Mouse (Mus musculus) forebrain, embryonic 14.5 days (tissue): Measurements from ENCODE around the gene Gm43064. TPM values are rescaled to one million over a fixed set of nuclear protein-coding genes. Genes with fewer than 3 reads are reported as not detected.
"Not testable (repeated sequence)": the region's sequence is repeated elsewhere in the genome, so short reads cannot be mapped to it uniquely, and the experiment has no call there.

ENCODE experiments used
- ATAC-seq: fragments of 200-750 bp; cut with Nextera tagmentation; 2 replicates; pipeline ENCODE4 v1.8.0; 2017; ENCODE audit warnings: mild to moderate bottlenecking, moderate library complexity
- DNase-seq: peaks from one replicate; pipeline ENCODE4 v3.0.0-alpha.2; 2015; ENCODE audit warnings: low spot score
- H3K27ac ChIP-seq: fragments of 300-500 bp; sonication (generic); 2 replicates; pipeline ENCODE4 v1.5.1; 2014; ENCODE audit warnings: low read depth, mild to moderate bottlenecking, control low read depth, low read length, moderate library complexity
- H3K27me3 ChIP-seq: fragments of 300-500 bp; sonication (generic); replicated peaks from 2 replicates; pipeline ENCODE4 v1.6.1; 2014; ENCODE audit warnings: low read length, control low read depth, mixed read lengths; ENCODE audit not compliant: control insufficient read depth, insufficient read depth
- H3K36me3 ChIP-seq: fragments of 300-500 bp; sonication (generic); 2 replicates; pipeline ENCODE4 v1.6.1; 2014; ENCODE audit warnings: low read length, control low read depth; ENCODE audit not compliant: control insufficient read depth, insufficient read depth
- H3K4me1 ChIP-seq: fragments of 300-500 bp; sonication (generic); 2 replicates; pipeline ENCODE4 v1.6.1; 2014; ENCODE audit warnings: antibody characterized with exemption, low read length, control low read depth; ENCODE audit not compliant: control insufficient read depth, insufficient read depth
- H3K4me2 ChIP-seq: fragments of 300-500 bp; sonication (generic); 2 replicates; pipeline ENCODE4 v1.6.1; 2014; ENCODE audit warnings: mild to moderate bottlenecking, control low read depth, low read length
- H3K4me3 ChIP-seq: fragments of 300-500 bp; sonication (generic); 2 replicates; pipeline ENCODE4 v1.5.1; 2014; ENCODE audit warnings: low read depth, low read length, control low read depth
- H3K9ac ChIP-seq: fragments of 300-500 bp; sonication (generic); 2 replicates; pipeline ENCODE4 v1.6.1; 2014; ENCODE audit warnings: mild to moderate bottlenecking, low read length, control low read depth, moderate library complexity
- H3K9me3 ChIP-seq: fragments of 300-500 bp; sonication (generic); replicated peaks from 2 replicates; pipeline ENCODE4 v1.6.1; 2016; ENCODE audit warnings: low read length, control low read depth, mixed read lengths; ENCODE audit not compliant: control insufficient read depth
- WGBS: fragments of 180-500 bp; shearing (Covaris S2); extraction: QIAGEN DNeasy Blood & Tissue Kit; methylation state at CpG from one replicate; pipeline ENCODE4 v1.1.7; 2014; 5-methylcytosine and 5-hydroxymethylcytosine counted together
- polyA plus RNA-seq: library from polyadenylated mRNA; unstranded; fragments of >200 nt; fragmentation: Nextera tagmentation; extraction: Ambion mirVana; gene quantifications from 2 replicates; pipeline ENCODE4 v1.2.1, GENCODE M21; 2014

The Gm43064 gene
- polyA plus RNA-seq, 1 experiment from 2014 or later = 0.18 TPM

GRCm38 (mm10) chr3:103827548-103827947 is 18.2 kb downstream of the Gm43064 start:
- Histone ChIP-seq H3K4me3 (no peak overlapping the region), H3K27me3 (no peaks in the 10 kb centered on the region), H3K4me2 (no peak overlapping the region), H3K36me3 (peaks cover 6% of the 10 kb centered on the region; the same call in 1 of the 2 replicates), H3K4me1 (no peaks in the 10 kb centered on the region), H3K9me3 (no peaks in the 10 kb centered on the region), H3K27ac (no peak overlapping the region), H3K9ac (no peak overlapping the region)
- ATAC-seq (no peak), DNase-seq (no peak)

GRCm38 (mm10) chr3:103829036-103829435 is 19.7 kb downstream of the Gm43064 start:
- no peaks in the 10 kb centered on the region for H3K9me3 ChIP-seq
- no peak overlapping the region for H3K9ac ChIP-seq
- H3K4me2 ChIP-seq = no peak overlapping the region
- 90% methylated on average over 3 of the region's 3 CpGs for WGBS
- no peak overlapping the region for H3K27ac ChIP-seq
- H3K27me3 ChIP-seq = no peaks in the 10 kb centered on the region
- H3K36me3 ChIP-seq = no peaks in the 10 kb centered on the region
- no peak for DNase-seq
- no peak for ATAC-seq
- no peaks in the 10 kb centered on the region for H3K4me1 ChIP-seq
- H3K4me3 ChIP-seq = no peak overlapping the region

- 46% methylated on average over 1 of the region's 1 CpGs for WGBS
- H3K4me1 ChIP-seq, H3K36me3 ChIP-seq, H3K27ac ChIP-seq, H3K9me3 ChIP-seq, H3K27me3 ChIP-seq, H3K4me2 ChIP-seq, H3K4me3 ChIP-seq, H3K9ac ChIP-seq, ATAC-seq: not testable (repeated sequence)
- DNase-seq = peak; percentile 37
These were observed 21.3 kb downstream of the Gm43064 start for GRCm38 (mm10) chr3:103830681-103831080.

- DNase-seq (no peak), ATAC-seq (no peak)
- H3K36me3 ChIP-seq = no peaks in the 10 kb centered on the region
- no peaks in the 10 kb centered on the region for H3K4me1 ChIP-seq
- no peak overlapping the region for H3K4me3 ChIP-seq
- H3K27me3 ChIP-seq = no peaks in the 10 kb centered on the region
- 83% methylated on average over 7 of the region's 7 CpGs for WGBS
- no peak overlapping the region for H3K9ac ChIP-seq
- no peak overlapping the region for H3K27ac ChIP-seq
- no peak overlapping the region for H3K4me2 ChIP-seq
- no peaks in the 10 kb centered on the region for H3K9me3 ChIP-seq
These were observed 21.8 kb downstream of the Gm43064 start for GRCm38 (mm10) chr3:103831146-103831545.

- Histone ChIP-seq H3K4me2 (no peak within 1 kb of the TSS), H3K27me3 (no peaks in the 10 kb centered on the region), H3K4me1 (no peaks in the 10 kb centered on the region), H3K27ac (no peak within 1 kb of the TSS), H3K4me3 (no peak within 1 kb of the TSS), H3K36me3 (no peaks in the 10 kb centered on the region), H3K9me3 (no peaks in the 10 kb centered on the region), H3K9ac (no peak within 1 kb of the TSS)
- DNase-seq (no peak), ATAC-seq (no peak)
These were observed 23.1 kb downstream of the Gm43064 start, which contains the start of gene Bcl2l15 for GRCm38 (mm10) chr3:103832426-103832825. Gene Bcl2l15, plus strand, starts transcription at chr3:103832601.

GRCm38 (mm10) chr3:103834001-103834400 is 24.6 kb downstream of the Gm43064 start:
- DNase-seq (no peak), ATAC-seq (no peak)
- Histone ChIP-seq H3K27ac (no peak overlapping the region), H3K4me2 (no peak overlapping the region), H3K4me1 (no peaks in the 10 kb centered on the region), H3K27me3 (no peaks in the 10 kb centered on the region), H3K9me3 (no peaks in the 10 kb centered on the region), H3K9ac (no peak overlapping the region), H3K36me3 (no peaks in the 10 kb centered on the region), H3K4me3 (no peak overlapping the region)
- WGBS = 88% methylated on average over 2 of the region's 2 CpGs

GRCm38 (mm10) chr3:103835272-103835950 is 26.0 kb downstream of the Gm43064 start:
- WGBS = 82% methylated on average over 6 of the region's 6 CpGs
- no peaks in the 10 kb centered on the region for H3K27me3 ChIP-seq
- H3K27ac ChIP-seq = no peak overlapping the region
- no peak overlapping the region for H3K4me3 ChIP-seq
- ATAC-seq = no peak
- H3K36me3 ChIP-seq = no peaks in the 10 kb centered on the region
- no peaks in the 10 kb centered on the region for H3K4me1 ChIP-seq
- no peak overlapping the region for H3K9ac ChIP-seq
- no peaks in the 10 kb centered on the region for H3K9me3 ChIP-seq
- no peak for DNase-seq
- H3K4me2 ChIP-seq = no peak overlapping the region

GRCm38 (mm10) chr3:103835951-103836310 is 26.6 kb downstream of the Gm43064 start:
- Histone ChIP-seq H3K36me3 (no peaks in the 10 kb centered on the region), H3K4me1 (no peaks in the 10 kb centered on the region), H3K27me3 (no peaks in the 10 kb centered on the region), H3K27ac (no peak overlapping the region), H3K4me2 (no peak overlapping the region), H3K9me3 (no peaks in the 10 kb centered on the region), H3K9ac (no peak overlapping the region), H3K4me3 (no peak overlapping the region)
- WGBS = 76% methylated on average over 10 of the region's 10 CpGs
- ATAC-seq (no peak), DNase-seq (no peak)

GRCm38 (mm10) chr3:103836453-103836852 is 27.1 kb downstream of the Gm43064 start:
- ATAC-seq = no peak

More at GRCm38 (mm10) chr3:103836453-103836852, 27.1 kb downstream of the Gm43064 start:
- Histone ChIP-seq H3K9ac (no peak overlapping the region), H3K4me3 (no peak overlapping the region), H3K27ac (no peak overlapping the region), H3K36me3 (no peaks in the 10 kb centered on the region), H3K27me3 (no peaks in the 10 kb centered on the region), H3K4me2 (no peak overlapping the region), H3K4me1 (no peaks in the 10 kb centered on the region), H3K9me3 (no peaks in the 10 kb centered on the region)
- no peak for DNase-seq
- WGBS = 95% methylated on average over 5 of the region's 5 CpGs
